Mouse (Mus musculus) C3H10T1/2 (cell line): ENCODE results near the gene Tbc1d5. TPM values are rescaled to one million over a fixed set of nuclear protein-coding genes. Genes with fewer than 3 reads are reported as not detected.

Experiments
- polyA plus RNA-seq, 2 experiments: library from polyadenylated mRNA; unstranded; fragments of >200 nt; fragmentation: generic; extraction: Trizol; gene quantifications; one replicate each; pipeline ENCODE4 v1.2.1; 2012; ENCODE audit warnings: missing spikeins in 2 of 2

The Tbc1d5 gene
- polyA plus RNA-seq, result 10 to 100 TPM in 1 of 2 experiments, 1 to 10 TPM in 1; 1.6 to 10.4 TPM

DNA sequence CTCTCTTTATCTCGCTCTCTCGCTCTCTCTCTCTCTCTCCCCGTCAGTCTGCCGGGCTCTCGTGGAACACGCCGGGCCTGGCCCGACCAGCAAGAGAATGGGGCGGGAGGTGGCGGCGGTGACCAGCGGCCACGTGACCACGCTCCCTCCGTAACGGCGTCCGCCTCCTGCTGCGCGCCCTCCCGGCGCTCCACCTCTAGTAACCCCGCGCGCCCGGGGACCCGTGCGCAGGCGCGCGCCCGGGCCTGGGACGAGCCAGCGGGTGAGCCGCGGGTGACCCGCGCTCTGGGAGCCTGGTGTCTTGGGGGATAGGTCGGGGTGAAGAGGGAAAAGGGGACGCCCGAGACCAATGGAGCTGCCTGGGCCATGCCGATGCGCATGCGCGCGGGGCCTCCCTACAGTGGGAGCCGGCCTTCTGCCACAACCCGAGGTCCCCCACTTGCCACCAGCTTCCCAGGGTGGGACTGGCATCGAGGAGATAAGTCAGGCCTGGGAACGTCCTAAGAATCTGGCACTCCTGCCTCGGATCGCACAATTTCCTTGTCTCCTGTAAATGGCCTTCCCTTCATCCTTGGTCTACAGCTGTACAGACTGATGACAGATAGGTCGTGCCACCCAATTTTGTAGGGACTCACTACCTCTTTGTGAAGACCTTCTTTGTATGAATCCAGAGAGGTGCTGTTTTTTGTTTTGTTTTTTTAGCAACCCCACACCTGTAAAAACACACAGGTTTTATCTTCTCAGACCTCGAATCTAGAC is at the start of gene Tbc1d5:
TSS of gene Tbc1d5 (minus strand) at position 158 of the 759 bp plus-strand sequence.

